Mouse (Mus musculus) thymus, postnatal 0 days (tissue): ENCODE results near the gene Uvrag. TPM values are rescaled to one million over a fixed set of nuclear protein-coding genes. Genes with fewer than 3 reads are reported as not detected.

Experiments
- DNase-seq: peaks from one replicate; pipeline ENCODE4 v3.0.0-alpha.2; 2015; ENCODE audit warnings: low spot score
- polyA plus RNA-seq: library from polyadenylated mRNA; unstranded; fragments of >200 nt; fragmentation: Nextera tagmentation; extraction: Ambion mirVana; gene quantifications from 2 replicates; pipeline ENCODE4 v1.2.1, GENCODE M21; 2015

The Uvrag gene
- polyA plus RNA-seq, 1 experiment from 2014 or later, result 30.9 TPM

GRCm38 (mm10) chr7:99061056-99061680 is 79.8 kb downstream of the Uvrag start:
- DNase-seq, result no peak

DNA sequence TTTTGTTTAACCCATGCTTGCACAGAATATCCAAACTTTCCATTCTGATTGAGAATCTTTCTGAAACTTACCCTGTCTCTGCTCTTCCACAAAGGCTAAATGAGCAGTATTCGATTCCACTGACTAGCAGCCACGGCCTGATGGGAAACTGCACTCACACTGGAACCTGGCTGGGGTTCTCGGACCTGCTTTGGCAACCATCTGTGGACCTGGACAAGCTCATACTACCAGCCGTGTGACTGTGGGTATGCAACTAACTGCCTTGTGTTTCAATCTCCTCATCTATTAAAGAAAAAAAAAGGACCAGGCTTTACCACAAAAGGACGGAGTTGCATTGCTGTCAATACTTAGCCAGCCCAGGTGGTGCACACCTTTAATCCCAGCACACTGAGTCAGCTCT is 80.5 kb downstream of the Uvrag start:
- DNase-seq, result no peak

DNA sequence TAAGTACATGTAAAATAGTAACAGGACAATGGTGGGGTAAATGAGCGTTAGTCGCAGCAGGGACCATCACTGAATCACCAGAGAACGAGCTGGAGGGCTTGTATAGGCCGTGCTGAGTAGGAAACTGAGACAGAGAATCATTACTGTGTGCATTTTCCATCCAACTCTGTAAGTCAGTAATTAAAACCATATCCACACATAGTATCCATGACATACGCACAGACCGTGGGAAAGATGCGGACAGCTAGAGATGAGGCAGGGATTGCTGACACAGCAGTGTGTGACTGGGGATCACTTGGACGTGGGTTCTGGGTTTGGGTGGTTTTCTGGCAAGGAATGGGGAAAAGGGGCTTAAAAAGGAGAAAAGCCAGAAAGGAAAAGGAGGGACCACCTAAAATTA is 81.0 kb downstream of the Uvrag start:
- DNase-seq, result no peak

DNA sequence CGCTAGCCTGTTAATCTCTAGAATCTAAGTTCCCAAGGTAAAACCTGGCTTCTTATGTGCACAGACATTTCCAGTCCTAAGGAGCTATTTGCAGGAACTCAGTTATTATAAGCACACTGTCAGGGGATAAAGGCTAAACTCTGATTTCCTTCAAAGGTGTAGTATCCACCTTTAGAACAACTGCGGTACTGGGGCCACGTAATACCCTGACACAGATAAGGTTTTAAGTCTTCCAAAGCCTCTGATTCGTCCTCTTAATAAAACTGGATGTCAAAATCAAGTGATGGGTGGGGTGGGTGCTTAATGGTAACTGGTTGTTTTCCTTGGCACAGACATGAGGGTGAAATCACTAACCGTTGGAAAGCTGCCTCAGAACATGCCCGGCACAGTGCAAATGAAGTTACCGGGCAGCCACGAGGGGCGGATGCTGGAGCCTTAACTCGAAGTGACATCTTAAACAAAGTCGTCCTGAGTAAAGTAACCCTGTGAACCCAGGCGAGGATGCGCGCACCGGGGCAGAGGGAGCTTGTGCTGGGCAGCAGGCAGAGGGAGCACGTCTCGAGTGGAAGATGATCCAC is 83.8 kb downstream of the Uvrag start:
- no peak for DNase-seq

DNA sequence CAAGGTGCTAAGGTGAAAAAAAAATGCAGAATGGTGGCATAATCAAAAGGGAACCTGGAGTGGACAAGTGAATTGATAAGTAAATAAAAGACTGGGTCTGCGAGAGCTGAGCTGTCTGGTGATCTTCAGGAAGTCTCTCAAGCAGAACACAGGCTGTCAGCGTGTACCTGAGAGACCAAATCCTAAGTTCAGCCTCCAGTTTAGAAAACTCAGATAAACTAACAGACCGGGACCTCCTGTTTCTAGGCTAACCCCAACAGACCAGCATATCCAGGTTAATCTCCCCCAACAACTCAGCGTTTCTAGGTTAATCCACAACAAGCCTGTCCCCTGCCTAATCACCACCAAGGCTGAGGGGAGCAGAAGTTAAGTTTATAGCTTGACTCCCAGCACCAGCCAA is 87.3 kb downstream of the Uvrag start:
- no peak for DNase-seq

DNA sequence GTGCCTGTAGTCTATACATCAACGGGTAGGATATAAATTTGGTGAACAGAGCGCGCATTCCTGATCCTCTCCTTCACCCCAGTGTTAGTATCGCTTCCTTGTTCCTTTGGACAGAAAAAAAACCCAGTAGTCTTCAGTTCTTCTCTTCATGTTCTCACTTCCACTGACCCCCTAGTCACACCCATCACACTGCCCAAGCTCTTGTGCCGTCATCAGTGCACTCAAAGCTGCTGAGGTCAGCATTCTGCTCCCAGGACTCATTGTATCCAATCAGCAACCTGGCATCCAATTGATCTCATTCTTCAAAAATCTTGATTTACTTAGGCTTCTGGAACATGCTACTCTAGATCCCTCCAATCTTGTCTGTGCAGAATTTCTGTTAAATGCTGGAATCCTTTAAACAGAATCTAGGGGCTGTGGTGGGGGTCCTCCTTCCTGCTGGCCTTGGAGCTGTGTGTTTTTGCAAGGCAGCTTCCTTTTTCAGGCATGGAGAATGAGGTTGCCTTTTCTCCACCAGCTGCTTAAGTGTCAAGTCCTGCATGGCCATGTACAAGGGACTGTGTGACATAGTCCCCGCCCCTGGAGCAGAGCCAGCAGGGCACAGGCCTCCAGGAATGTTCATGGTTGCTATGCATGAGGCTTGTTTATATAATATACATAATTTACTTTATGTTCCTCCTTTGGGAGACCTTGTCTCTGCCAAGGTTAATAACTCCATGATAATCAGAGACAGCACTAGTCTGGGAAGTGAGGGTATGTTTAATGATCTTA is 88.3 kb downstream of the Uvrag start:
- DNase-seq, result no peak

DNA sequence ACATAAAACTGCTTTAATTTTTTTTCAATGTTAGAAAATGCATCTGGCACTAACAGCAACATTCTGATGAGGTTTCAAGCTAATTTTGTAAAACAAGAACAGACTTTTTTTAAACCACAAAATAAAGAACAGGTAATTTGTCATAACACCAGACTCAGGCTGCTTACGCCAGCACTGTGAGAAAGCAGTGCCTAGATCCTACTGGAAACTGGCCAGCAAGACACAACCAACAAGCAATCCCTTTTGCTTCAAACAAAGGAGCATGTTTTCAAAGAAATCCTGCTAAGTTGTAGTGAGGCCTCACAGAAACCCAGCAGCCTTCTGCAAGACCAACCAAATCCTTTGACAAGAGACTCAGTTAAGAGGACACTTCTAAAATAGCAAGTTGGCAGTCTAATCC is 90.1 kb downstream of the Uvrag start:
- no peak for DNase-seq

GRCm38 (mm10) chr7:99049897-99050296 is 91.0 kb downstream of the Uvrag start:
- DNase-seq, result no peak

GRCm38 (mm10) chr7:99046545-99047206 is 94.3 kb downstream of the Uvrag start:
- DNase-seq, result no peak

- DNase-seq, result no peak
These were observed 95.4 kb downstream of the Uvrag start for GRCm38 (mm10) chr7:99045525-99045924.

DNA sequence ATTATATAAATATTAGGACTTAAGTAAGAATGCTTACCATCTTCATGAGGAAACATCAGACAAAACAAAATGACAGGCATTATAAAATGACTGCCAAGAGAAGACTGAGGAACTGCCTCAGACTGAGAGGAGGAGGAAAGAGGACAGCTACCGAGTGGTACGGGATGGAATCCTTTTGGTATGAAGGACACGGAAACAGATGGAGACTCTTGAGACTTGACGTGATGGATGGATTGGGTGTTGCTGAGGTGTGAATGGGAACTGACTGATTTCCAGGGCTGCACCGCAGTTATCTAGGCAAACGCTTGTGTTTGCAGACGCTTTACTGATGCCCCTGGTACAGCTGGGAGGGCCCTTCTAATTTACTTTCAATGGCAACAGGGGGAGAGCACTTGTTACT is 97.0 kb downstream of the Uvrag start:
- no peak for DNase-seq

DNA sequence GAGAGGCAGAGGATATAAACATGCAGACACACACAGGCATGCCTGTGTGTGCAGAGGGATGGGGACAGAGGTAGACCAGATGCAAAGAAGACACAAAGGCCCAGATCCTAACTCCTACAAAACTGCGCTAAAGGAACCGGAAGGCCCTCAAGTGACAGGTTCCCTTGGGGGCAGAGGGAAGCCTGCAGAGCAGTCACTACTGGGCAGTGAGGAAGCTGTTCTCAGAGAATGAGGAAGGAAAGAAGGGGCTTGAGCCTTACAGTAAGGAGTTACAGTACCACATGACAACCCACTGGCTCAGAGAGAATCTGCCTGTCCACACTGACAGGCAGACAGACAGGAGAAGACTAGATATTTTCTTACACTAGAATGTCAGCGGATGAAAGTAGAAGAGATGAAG is 97.6 kb downstream of the Uvrag start:
- DNase-seq, result no peak

DNA sequence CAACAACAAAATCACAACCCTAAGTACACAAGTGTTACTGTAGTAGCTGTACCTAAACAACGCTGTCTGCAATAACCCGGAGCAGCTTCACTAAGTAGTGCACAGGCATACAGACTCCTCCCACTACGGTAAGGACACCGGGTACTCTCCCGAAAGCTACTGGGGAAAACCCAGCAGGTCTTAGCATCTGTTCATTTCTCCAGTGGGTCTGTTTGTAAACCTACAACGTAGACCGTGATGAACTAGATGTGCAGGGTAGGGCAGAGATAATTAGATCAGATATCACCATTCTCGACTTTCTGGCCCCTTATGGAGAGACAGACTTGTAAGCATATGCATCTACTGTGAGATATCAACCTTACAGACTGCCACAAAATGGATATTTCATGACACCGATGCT is 99.1 kb downstream of the Uvrag start:
- no peak for DNase-seq

- DNase-seq, result no peak
These were observed 101.0 kb downstream of the Uvrag start for GRCm38 (mm10) chr7:99039912-99040311.

- no peak for DNase-seq
These were observed 104.7 kb downstream of the Uvrag start for GRCm38 (mm10) chr7:99036284-99036683.

DNA sequence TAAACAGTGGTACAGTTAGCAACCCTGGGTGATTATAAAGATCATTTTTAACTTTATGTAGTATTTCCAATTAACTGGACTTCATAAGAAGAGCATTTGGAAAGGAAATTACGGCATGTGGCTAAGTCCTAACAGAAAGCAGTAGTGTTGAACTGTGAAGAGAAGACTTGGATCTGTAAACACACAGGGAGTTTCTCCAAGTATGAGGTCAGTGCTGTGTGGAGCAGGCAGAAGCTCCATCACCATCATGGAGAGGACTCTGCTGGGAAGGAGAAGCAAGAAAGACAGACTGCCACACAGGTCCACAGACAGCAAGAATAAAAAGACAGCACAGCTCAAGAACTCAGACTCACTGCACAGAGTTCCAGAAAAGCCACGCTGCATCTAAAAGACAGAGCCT is 106.0 kb downstream of the Uvrag start:
- DNase-seq, result no peak

DNA sequence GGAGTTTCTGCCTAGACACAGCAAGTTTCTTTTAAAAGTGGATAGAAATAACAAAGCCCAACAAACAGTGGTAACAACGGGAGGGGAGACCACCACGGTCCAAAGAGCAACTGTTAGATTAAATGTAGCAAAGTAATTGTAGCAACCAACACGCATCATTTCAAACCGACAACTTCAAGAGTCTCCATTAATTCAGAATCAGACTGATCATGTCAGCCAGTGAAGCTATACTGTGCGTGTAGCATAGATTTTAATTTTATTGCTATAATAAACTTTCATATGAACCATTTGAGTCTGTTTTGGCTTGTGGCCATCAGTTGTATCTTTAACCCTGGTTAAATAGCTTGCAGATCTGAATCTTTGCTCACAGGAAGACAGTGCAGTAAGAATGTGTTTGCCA is 107.1 kb downstream of the Uvrag start:
- DNase-seq, result no peak

GRCm38 (mm10) chr7:99033314-99033713 is 107.6 kb downstream of the Uvrag start:
- DNase-seq, result no peak

- no peak for DNase-seq
These were observed 108.9 kb downstream of the Uvrag start for GRCm38 (mm10) chr7:99032051-99032450.

GRCm38 (mm10) chr7:99028108-99028507 is 112.8 kb downstream of the Uvrag start:
- no peak for DNase-seq

DNA sequence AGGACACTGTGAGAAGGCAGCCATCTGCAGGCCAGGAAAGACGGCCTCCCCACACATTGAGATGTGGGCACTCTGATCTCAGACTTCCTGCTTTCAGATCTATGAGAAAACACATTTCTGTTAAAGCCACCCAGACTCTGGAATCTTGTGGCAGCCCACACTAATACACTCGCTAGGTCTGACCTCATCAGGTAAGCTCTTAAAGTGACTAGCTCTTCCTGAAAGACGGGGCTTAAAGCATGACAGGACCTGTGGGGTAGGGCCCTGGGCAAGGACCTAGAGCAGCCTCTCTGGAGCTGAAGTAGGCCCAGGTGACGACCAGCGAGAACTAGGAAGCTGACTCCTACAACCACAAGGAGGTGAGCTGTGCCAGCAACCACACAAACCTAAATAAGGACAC is 113.8 kb downstream of the Uvrag start:
- peak; percentile 23 for DNase-seq

- no peak for DNase-seq
These were observed 115.0 kb downstream of the Uvrag start for GRCm38 (mm10) chr7:99025989-99026388.
